Mouse (Mus musculus): ENCODE measurements around the gene Lix1l.

The Lix1l gene

DNA sequence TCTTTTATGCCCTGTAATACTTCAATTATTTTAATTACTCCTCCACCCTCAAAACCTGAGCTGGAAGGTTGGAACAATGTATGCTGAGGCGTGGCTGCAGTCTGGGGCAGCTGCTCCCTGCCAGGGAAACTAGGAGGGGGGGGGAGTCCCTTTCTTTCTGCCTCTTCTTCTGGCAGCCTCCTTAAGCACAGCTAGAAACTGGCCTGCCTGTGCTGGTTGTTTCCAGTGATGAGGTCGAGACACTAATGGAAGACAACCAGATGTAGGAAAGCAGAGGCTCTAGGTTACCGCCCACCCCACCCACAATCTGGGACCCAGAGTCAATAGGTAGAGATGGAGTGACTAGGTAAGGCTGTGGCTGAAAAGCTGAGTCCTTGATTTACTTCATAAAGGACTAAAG, 74.7 kb downstream of the Lix1l start:
- DNase-seq (ENCODE audit: low spot score in 2 of 2), result no peak
